Mouse (Mus musculus): Measurements from ENCODE around the gene Ptprk.
A peak's percentile ranks its signal among the peaks of the same experiment; 100 is the strongest.

The Ptprk gene

GRCm38 (mm10) chr10:28278757-28279156, 204.1 kb downstream of the Ptprk start:
- DNase-seq (ENCODE audit: low read depth, low spot score): no peak

DNA sequence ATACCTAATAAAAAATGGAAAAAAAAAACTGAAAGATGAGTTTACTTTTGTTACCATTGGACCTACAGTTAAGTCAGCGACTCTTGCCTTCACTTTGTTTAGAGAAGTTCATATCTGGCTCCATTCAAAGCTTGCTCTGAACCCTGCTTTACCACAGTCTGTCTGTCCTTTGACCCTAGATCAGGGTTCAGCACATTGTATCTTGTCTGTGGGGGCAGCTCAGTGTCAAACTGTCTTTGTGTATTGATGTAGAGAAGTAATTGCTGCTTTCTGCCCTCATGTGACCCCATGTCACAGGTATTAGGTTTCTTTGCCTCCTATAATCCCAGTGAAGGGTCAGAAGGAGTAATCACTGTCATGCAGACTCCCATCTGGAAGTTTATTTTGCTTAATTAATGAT, 222.9 kb downstream of the Ptprk start:
- no peak for DNase-seq (ENCODE audit: low read depth, low spot score)

DNA sequence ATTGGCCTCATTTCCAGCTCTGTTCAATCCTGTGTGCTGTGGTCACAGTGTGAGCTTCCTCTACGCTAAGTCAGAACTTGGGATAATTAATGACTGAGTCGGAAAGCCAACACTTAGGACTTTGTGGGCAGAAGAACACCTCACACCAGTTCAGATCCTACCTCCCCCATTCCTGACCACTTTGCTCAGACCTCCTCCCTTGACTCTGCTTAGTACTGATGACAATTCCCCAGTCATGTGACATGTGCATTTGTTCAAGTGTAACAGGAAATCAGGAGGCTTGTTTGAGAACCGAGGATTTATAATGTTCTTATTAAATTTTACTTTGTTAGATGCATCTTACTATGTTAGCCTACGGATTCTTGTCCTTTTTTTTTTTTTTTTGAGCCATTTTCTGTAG, 224.6 kb downstream of the Ptprk start:
- DNase-seq (ENCODE audit: low read depth, low spot score): no peak

- no peak for DNase-seq (ENCODE audit: low read depth, low spot score)
Measured at GRCm38 (mm10) chr10:28303856-28304255, 229.2 kb downstream of the Ptprk start.

DNA sequence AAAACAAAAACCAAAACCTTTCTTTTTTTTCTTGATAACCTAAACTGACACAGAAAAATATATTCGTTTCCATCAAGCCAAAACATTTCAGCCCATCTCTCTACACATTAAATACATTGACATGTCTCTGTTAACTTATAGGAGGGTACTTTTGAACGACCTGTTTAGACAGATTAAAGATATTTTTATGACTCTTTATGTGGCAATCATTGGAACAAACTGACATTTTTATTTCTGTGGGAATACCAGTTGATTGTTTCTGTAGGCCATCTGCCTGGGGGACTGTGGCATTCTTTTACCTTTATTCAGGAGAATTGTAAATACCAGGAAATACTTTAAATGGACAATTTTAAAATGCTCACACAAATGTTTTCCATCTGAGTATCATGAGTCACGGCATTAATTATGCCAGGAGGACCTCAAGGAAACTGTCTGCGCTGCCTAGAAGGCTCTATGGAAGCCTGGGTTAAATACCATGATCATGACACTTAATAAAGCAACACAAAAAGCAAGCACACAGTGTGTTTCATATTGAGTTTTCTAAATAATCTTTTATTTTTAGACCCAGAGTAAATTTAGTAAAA, 229.8 kb downstream of the Ptprk start:
- DNase-seq (ENCODE audit: low read depth, low spot score): no peak

DNA sequence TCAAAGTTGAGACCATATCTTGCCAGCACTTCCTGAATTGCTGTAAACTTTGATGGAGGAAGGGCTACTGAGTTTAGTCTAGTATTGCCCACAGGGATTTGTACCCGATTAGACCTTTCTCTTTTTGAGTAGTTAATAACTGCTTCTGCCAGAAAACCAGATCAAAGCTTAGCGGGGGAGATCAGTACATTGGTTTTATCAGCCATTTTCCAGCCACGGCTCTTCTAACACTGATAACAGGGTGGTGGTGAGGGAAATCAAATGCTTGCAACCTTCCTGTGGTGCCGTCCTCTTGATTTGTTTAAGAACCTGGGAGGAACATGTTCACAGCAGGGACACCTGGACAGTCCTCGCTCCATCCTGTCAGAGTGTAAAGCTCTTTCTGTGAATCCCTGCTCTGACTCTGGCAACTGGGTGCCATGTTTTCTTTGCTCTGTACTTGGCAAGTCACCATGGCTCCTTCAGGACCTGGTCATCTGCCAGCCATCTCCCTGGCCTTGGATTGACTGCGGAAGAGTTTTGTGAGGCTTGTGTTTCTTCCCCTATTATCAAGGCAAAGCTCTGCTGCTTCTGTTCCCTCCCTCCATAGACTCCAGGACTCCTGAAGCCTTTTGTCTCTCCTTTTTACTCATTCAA, 231.9 kb downstream of the Ptprk start:
- DNase-seq (ENCODE audit: low read depth, low spot score): peak; percentile 4

GRCm38 (mm10) chr10:28311369-28311768, 236.7 kb downstream of the Ptprk start:
- no peak for DNase-seq (ENCODE audit: low read depth, low spot score)

DNA sequence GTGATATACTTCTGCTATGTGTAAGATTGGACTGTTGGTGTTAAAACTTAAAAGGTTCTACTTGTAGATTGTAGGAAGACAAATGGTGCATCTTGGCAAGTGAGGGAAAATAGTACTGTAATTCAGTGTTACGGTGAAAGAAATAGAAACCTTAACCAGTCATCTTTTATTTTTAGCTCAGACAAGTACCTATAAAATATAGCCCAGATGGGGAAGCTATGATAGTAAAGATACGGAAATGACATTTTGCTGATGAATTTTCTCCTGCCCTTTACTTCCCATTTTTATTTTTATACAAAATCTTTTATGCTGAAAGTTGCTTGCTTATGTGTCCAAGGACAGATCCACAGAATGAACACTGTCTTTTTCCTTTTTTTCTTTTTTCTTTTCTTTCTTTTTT, 248.4 kb downstream of the Ptprk start:
- DNase-seq (ENCODE audit: low read depth, low spot score): no peak

DNA sequence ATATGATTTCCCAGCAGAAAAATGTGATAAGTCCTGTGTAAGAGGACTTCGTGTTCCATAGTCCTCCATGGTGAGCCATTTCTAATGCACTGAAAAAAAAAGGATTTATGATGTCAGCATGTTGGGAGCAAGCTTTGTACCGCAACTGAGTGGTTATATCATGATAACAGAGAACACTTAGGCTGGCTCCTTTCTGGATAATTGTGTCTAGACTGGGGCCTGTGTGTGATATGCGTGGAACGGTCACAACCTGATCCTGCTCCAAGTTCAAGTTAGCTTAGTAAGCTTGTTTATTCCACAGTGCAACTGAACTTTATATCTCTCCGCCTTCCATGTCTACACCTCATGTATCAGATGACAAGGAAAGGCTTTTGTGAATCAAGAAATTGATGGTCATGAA, 260.6 kb downstream of the Ptprk start:
- no peak for DNase-seq (ENCODE audit: low read depth, low spot score)

- DNase-seq (ENCODE audit: low read depth, low spot score): no peak
Measured at GRCm38 (mm10) chr10:28338536-28338935, 263.9 kb downstream of the Ptprk start.

DNA sequence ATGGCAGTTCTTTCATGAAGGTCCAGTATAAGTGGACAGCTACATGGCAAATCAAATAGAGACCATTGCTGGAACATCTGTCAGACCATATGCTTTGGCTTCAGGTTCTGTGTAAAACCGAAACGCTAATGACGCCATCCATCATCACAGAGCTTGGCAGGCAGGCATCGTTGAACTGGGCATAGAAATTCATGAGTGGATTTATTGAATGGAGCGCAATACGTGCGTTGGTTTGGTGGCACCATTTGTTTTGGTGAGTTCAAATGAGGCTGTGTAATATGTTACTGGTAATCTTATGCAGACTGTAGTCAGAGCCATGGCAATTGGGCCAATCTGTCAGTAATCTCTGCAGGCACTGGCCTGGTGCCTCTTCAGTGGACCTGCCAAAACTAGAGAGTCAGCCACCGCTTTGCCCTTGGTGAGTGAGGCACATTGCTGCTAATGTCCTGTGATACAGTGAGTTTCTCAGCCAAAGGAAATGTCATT, 270.6 kb downstream of the Ptprk start:
- no peak for DNase-seq (ENCODE audit: low read depth, low spot score)

GRCm38 (mm10) chr10:28365291-28365690, 290.7 kb downstream of the Ptprk start:
- DNase-seq (ENCODE audit: low read depth, low spot score): no peak

GRCm38 (mm10) chr10:28366065-28366677, 291.6 kb downstream of the Ptprk start:
- DNase-seq (ENCODE audit: low read depth, low spot score): no peak

DNA sequence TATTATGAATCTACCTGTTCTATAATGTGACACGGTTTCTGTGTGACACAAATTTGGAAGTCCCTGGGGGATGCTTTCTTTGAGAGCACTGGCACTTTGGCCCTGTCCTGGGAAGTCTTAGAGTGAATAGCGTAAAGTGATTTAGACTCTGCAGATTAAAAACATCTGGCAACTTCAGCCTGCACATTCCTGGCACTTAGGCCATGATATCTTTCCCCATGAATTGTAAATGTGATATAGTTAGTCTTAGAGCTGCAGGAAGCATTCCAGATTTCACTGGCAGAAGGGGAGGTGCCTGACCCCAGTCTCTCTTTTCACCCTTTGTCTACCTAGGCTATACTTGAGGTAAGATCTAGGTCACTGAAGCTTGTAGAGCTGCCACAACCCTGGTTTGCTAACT, 295.2 kb downstream of the Ptprk start:
- no peak for DNase-seq (ENCODE audit: low read depth, low spot score)

- DNase-seq (ENCODE audit: low read depth, low spot score): no peak
Measured at GRCm38 (mm10) chr10:28374874-28375273, 300.3 kb downstream of the Ptprk start.

DNA sequence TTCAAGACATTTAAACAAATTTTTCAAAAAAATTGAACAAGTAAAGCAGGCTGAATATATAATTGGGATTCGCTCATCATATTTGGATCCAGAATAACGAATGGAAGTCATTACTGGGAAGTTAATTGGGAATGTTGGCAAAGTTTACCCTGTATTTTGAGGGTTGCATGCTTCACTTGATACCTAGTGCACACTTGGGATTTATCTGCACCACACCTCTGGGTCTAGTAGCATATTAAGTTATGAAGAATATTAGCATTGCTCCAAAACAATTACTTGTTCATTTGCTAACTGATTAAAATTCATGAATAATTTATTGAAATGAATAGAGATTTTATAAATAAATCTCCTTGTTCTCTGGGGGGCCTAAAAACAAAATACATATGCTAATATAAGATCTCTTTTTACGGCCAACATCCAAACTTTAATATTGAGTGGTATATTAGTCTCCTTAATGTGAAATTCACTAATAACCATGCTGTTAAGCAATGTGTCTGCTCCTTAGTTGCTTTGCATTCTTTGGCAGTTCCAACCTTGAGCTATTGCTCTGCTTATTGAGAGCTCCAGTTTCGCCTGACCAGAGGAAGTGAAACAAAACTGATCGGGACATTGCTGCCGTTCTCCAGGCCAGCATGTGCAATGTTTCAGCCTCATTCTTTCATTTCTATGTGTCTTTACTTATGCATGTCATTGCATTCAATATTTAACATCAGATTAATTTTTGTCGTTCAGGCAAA, 305.3 kb downstream of the Ptprk start:
- no peak for DNase-seq (ENCODE audit: low read depth, low spot score)

- DNase-seq (ENCODE audit: low read depth, low spot score): no peak
Measured at GRCm38 (mm10) chr10:28387563-28388222, 313.1 kb downstream of the Ptprk start.

DNA sequence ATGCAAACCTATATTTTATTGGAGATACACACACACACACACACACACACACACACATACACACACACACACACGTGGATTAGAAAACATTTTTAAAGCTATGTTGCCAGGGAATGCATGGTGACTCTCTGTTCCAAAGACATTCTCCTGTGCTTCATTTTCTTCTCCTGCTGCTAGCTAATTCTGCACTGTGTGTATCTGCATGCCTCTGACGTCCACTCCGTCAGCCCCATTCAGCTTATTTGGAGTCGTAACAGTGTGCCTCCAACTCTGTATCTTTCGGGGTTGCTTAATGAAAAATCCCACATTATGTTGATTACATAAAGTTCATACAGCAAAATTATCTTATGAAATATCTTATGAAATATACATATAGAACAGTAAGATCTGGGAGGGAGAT, 316.5 kb downstream of the Ptprk start:
- DNase-seq (ENCODE audit: low read depth, low spot score): no peak

DNA sequence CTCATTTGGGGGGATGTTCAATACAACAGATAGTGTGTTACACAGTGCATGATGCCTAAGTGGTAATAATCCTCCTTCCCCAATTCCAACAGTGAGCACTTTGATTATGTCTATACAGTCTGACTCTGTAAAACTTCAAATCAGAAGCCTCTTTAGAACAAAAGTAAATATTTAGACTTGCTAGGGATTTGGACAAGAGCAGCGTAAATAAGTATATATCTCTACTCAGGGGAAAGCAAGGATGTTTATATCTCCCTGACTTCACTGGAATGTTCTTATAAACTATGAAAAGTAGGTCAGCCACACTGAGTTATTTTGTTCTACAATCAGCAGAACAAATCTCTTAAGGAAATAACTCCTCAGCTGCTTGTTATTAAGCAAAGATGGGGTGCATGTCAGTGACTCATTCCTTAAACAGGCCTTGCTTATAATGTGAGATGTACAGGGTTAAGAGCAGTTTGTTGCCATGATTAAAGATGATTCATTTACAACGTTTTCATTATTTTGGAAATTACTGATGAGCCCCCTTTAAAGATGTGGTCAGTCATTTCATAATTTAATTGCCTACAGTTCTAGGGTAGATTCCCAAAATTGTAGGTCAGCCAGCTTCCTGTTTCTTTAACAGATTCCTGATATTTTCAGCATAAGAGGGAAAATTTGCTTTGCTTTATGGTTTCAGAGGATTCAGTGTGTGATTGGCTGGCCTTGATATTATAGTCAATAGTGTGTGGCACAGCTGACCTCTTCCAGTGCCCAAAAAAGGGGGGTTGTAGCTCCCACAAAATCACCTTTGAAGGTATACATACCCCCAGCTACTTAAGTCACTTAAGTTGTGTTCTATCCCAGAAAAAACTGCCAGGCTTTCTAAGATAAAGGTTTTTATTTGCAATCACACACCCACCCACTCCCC, 321.2 kb downstream of the Ptprk start:
- no peak for DNase-seq (ENCODE audit: low read depth, low spot score)

DNA sequence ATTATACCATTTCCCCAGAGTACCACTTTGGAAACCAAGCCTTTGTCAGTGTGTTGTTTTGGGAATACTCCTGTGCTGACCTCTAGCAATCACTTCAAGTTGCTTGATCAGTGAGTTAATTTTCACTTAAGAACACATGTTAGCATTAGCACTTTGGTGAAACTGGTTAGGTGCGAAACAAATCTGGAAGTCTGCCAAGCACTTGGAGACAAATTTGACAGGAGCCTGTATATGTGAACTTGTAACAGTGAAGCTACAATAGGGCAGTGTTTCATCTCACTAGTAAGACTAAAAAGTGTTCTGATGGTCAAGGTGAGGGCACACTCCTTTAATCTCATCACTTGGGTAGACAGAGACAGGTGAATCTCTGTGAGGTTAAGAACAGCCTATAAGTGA, 321.9 kb downstream of the Ptprk start:
- no peak for DNase-seq (ENCODE audit: low read depth, low spot score)

GRCm38 (mm10) chr10:28401796-28402195, 327.2 kb downstream of the Ptprk start:
- DNase-seq (ENCODE audit: low read depth, low spot score): no peak

All from ES-CJ7 (cell line).